Mouse (Mus musculus) retina, postnatal 1 day (tissue): ENCODE data around the gene Macrod2.

Experiments used
- DNase-seq: peaks from one replicate; pipeline ENCODE4 v3.0.0-alpha.2; 2012

Macrod2 gene

GRCm38 (mm10) chr2:140819391-140820120 lies 424.4 kb downstream of the Macrod2 start:
- no peak for DNase-seq

- no peak for DNase-seq
Measured at GRCm38 (mm10) chr2:140822378-140822777, 427.3 kb downstream of the Macrod2 start.

- no peak for DNase-seq
Measured at GRCm38 (mm10) chr2:140826241-140826640, 431.1 kb downstream of the Macrod2 start.

- DNase-seq = no peak
Measured at GRCm38 (mm10) chr2:140828859-140829258, 433.8 kb downstream of the Macrod2 start.

GRCm38 (mm10) chr2:140830086-140830485 lies 435.0 kb downstream of the Macrod2 start:
- DNase-seq = no peak

- DNase-seq = no peak
Measured at GRCm38 (mm10) chr2:140839371-140839770, 444.3 kb downstream of the Macrod2 start.

GRCm38 (mm10) chr2:140839880-140840279 lies 444.8 kb downstream of the Macrod2 start:
- peak; percentile 6 for DNase-seq

- DNase-seq = no peak
Measured at GRCm38 (mm10) chr2:140844030-140844429, 448.9 kb downstream of the Macrod2 start.

- no peak for DNase-seq
Measured at GRCm38 (mm10) chr2:140847817-140848428, 452.8 kb downstream of the Macrod2 start.

GRCm38 (mm10) chr2:140853538-140853937 lies 458.4 kb downstream of the Macrod2 start:
- DNase-seq = no peak

GRCm38 (mm10) chr2:140861356-140861755 lies 466.2 kb downstream of the Macrod2 start:
- no peak for DNase-seq

- no peak for DNase-seq
Measured at GRCm38 (mm10) chr2:140862736-140863135, 467.6 kb downstream of the Macrod2 start.

GRCm38 (mm10) chr2:140865636-140866035 lies 470.5 kb downstream of the Macrod2 start:
- DNase-seq = no peak

GRCm38 (mm10) chr2:140867116-140867515 lies 472.0 kb downstream of the Macrod2 start:
- DNase-seq = no peak

- no peak for DNase-seq
Measured at GRCm38 (mm10) chr2:140885176-140885575, 490.1 kb downstream of the Macrod2 start.

- no peak for DNase-seq
Measured at GRCm38 (mm10) chr2:140890683-140891082, 495.6 kb downstream of the Macrod2 start.

- no peak for DNase-seq
Measured at GRCm38 (mm10) chr2:140896396-140897082, 501.4 kb downstream of the Macrod2 start.

GRCm38 (mm10) chr2:140898408-140898985 lies 503.4 kb downstream of the Macrod2 start:
- DNase-seq = no peak

GRCm38 (mm10) chr2:140905331-140905730 lies 510.2 kb downstream of the Macrod2 start:
- DNase-seq = peak; percentile 27

- DNase-seq = peak; percentile 48
Measured at GRCm38 (mm10) chr2:140906123-140906522, 511.0 kb downstream of the Macrod2 start.

- DNase-seq = no peak
Measured at GRCm38 (mm10) chr2:140911463-140911862, 516.4 kb downstream of the Macrod2 start.

GRCm38 (mm10) chr2:140912179-140912578 lies 517.1 kb downstream of the Macrod2 start:
- DNase-seq = no peak

GRCm38 (mm10) chr2:140912931-140913330 lies 517.8 kb downstream of the Macrod2 start:
- DNase-seq = no peak
